Mouse (Mus musculus) lung, embryonic 16.5 days (tissue): ENCODE data around the gene Ccne1. TPM values are rescaled to one million over a fixed set of nuclear protein-coding genes. Genes with fewer than 3 reads are reported as not detected.

Experiments used
- ATAC-seq: fragments of 200-750 bp; cut with Nextera tagmentation; 2 replicates; pipeline ENCODE4 v1.8.0; 2017; ENCODE audit warnings: low read depth, mild to moderate bottlenecking, moderate library complexity
- H3K27ac ChIP-seq: fragments of 300-500 bp; sonication (generic); 2 replicates; pipeline ENCODE4 v1.5.1; 2014; ENCODE audit warnings: mild to moderate bottlenecking, control low read depth, low read length
- H3K27me3 ChIP-seq: fragments of 300-500 bp; sonication (generic); 2 replicates; pipeline ENCODE4 v1.6.1; 2014; ENCODE audit warnings: low read depth, low read length, mixed read lengths; ENCODE audit not compliant: control insufficient read depth, insufficient read depth
- H3K36me3 ChIP-seq: fragments of 300-500 bp; sonication (generic); 2 replicates; pipeline ENCODE4 v1.6.1; 2014; ENCODE audit warnings: low read length; ENCODE audit not compliant: control insufficient read depth, insufficient read depth
- H3K4me1 ChIP-seq: fragments of 300-500 bp; sonication (generic); replicated peaks from 2 replicates; pipeline ENCODE4 v1.6.1; 2014; ENCODE audit warnings: low read length, mixed read lengths; ENCODE audit not compliant: control insufficient read depth, insufficient read depth
- H3K4me2 ChIP-seq: fragments of 300-500 bp; sonication (generic); 2 replicates; pipeline ENCODE4 v1.6.1; 2014; ENCODE audit warnings: low read depth, low read length, control low read depth
- H3K4me3 ChIP-seq: fragments of 300-500 bp; sonication (generic); 2 replicates; pipeline ENCODE4 v1.5.1; 2014; ENCODE audit warnings: mild to moderate bottlenecking, low read length, control low read depth
- H3K9ac ChIP-seq: fragments of 300-500 bp; sonication (generic); 2 replicates; pipeline ENCODE4 v1.6.1; 2014; ENCODE audit warnings: low read length, control low read depth
- H3K9me3 ChIP-seq: fragments of 300-500 bp; sonication (generic); 2 replicates; pipeline ENCODE4 v1.6.1; 2016; ENCODE audit warnings: low read length; ENCODE audit not compliant: control insufficient read depth
- WGBS: fragments of 180-500 bp; shearing (Covaris S2); extraction: QIAGEN DNeasy Blood & Tissue Kit; methylation state at CpG from one replicate; pipeline ENCODE4 v1.1.7; 2014; 5-methylcytosine and 5-hydroxymethylcytosine counted together
- polyA plus RNA-seq: library from polyadenylated mRNA; unstranded; fragments of >200 nt; fragmentation: Nextera tagmentation; extraction: Ambion mirVana; gene quantifications from 2 replicates; pipeline ENCODE4 v1.2.1, GENCODE M21; 2015

Gene Ccne1
- polyA plus RNA-seq, 1 experiment from 2014 or later = 48.5 TPM

DNA sequence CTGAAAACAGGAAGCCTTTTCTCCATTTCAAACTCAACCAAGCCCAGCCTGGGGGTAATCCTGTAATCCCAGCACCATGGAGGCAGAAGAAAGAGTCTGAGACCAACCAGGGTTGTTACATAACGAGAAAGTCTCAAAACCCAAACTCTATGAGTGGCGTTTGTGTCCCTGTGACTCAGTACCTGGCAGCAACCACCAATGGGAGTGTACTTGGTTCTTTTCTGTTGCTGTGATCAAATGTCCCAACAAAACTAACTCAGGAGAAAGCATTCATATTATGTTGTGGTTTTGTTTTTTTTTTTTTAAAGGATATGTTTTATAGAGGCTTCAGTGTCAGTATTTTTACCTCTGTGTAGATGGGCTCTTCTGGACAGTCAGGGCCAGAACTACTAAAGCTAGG lies 36.7 kb downstream of the Ccne1 start:
- Histone ChIP-seq H3K4me1 (no peaks in the 10 kb centered on the region), H3K27ac (no peak overlapping the region), H3K27me3 (peaks cover 4% of the 10 kb centered on the region), H3K9me3 (no peaks in the 10 kb centered on the region), H3K36me3 (no peaks in the 10 kb centered on the region), H3K4me2 (no peak overlapping the region), H3K4me3 (no peak overlapping the region), H3K9ac (no peak overlapping the region)
- ATAC-seq = no peak
- WGBS = 36% methylated on average over 2 of the region's 2 CpGs

DNA sequence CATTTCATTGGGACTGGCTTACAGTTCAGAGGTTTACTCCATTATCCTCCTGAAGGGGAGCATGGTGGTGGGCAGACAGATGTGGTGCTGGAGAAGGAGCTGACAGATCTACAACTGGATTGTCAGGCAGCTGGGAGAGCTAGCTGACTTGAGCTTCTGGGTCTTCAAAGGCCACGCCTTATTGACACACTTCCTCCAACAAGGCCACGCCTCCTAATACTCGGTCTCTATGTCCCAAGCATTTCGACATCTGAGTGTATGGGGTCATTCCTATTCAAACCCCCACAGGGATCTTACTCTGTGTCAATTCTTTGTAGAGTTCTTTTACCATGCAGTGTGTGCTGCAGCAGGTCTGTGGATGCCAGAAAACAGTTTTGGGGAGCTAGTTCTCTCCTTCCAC lies 42.9 kb downstream of the Ccne1 start:
- WGBS = 28% methylated on average over 4 of the region's 4 CpGs
- no peaks in the 10 kb centered on the region for H3K36me3 ChIP-seq
- H3K27me3 ChIP-seq = no peaks in the 10 kb centered on the region
- no peak overlapping the region for H3K9ac ChIP-seq
- no peak overlapping the region for H3K4me3 ChIP-seq
- no peak overlapping the region for H3K4me2 ChIP-seq
- H3K27ac ChIP-seq = no peak overlapping the region
- peaks cover 4% of the 10 kb centered on the region; the same call in 1 of the 2 replicates for H3K4me1 ChIP-seq
- ATAC-seq = no peak
- H3K9me3 ChIP-seq = no peaks in the 10 kb centered on the region

DNA sequence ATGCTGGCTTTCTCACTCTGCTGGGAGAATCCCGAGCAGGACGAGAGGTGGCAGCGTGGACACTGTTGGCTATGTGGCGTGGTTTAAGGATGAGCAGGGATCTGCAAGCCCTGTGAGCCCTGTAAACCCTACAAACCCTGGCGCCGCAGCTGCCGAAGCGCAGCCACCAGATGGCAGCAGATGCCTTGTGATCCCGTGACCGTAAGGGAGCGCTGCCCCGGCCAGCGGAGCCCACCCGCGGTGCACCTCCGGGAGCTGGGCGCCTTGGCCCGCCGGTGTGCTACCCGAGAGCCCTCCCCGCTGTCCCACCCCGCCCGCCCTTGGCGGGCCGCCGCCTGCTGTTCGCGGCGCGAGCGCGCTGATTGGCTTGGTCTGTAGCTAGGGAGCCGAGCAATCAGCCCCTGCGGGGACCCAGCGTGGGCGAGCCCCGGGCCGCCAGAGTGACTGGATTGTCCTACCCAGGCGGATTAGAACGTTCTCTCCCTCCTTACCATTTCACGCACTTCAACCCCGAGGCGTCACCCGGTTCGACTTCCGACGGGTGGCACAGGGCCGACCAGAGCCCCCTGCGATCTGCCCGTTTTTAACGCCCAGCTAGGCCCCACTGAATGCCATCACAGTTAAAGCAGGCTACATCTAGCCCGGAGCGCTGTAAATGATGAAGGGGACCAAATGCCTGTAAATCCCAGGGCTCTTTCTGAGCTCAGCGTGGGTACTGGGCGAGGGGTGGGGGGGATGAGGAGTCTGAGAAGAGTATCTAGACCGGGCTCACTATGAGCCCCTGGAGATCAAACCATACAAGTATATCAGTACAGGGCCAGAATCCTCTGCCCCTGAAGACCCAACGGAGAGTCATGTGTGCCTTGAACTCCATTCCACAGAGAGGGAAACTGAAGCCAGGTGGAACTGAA lies 46.0 kb downstream of the Ccne1 start:
- H3K4me1 ChIP-seq = peaks cover 4% of the 10 kb centered on the region; the same call in 1 of the 2 replicates
- peak overlapping the region; percentile 85 for H3K4me2 ChIP-seq
- H3K27ac ChIP-seq = peak overlapping the region; percentile 63
- ATAC-seq = peak; percentile 96
- no peaks in the 10 kb centered on the region for H3K36me3 ChIP-seq
- H3K9ac ChIP-seq = peak overlapping the region; percentile 80
- no peaks in the 10 kb centered on the region for H3K9me3 ChIP-seq
- no peaks in the 10 kb centered on the region for H3K27me3 ChIP-seq
- 1% methylated on average over 53 of the region's 57 CpGs for WGBS
- H3K4me3 ChIP-seq = peak overlapping the region; percentile 57

DNA sequence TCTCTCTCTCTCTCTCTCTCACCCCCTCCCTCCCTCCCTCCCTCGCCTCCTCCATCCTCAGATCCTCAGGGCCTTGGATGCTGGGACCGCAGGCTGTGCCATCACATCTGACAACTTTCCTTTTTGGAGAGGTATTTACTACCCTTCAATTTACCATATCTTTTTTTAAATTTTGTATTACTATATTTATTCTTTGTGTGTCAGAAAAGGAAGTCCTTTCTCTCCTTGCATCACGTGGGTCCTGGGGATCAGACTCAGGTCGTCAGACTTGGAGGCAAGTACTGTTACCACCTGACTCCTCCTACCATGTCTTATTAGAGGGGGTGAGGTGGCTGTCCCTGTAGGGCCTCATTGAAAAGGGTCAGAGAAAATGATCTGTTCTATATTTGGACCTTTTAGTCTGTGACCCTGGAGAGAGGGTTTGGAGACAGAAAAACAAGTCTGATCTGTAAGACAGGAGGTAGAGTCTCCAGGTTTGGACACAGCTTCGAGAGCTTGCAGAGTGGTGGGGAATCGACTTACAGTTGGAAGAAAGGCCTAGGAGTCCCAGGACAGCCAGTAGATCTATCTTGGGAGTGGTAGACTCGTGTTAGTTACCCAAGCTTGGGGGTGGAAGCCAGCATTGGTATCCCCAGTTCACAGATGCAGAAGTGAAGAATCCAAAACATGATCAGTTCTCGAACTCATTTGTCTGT lies 47.6 kb downstream of the Ccne1 start:
- WGBS = 63% methylated on average over 8 of the region's 8 CpGs
- H3K9ac ChIP-seq = no peak overlapping the region
- H3K9me3 ChIP-seq = no peaks in the 10 kb centered on the region
- peaks cover 4% of the 10 kb centered on the region; the same call in 1 of the 2 replicates for H3K4me1 ChIP-seq
- H3K4me2 ChIP-seq = no peak overlapping the region
- no peaks in the 10 kb centered on the region for H3K27me3 ChIP-seq
- H3K36me3 ChIP-seq = no peaks in the 10 kb centered on the region
- no peak overlapping the region for H3K4me3 ChIP-seq
- no peak for ATAC-seq
- no peak overlapping the region for H3K27ac ChIP-seq

DNA sequence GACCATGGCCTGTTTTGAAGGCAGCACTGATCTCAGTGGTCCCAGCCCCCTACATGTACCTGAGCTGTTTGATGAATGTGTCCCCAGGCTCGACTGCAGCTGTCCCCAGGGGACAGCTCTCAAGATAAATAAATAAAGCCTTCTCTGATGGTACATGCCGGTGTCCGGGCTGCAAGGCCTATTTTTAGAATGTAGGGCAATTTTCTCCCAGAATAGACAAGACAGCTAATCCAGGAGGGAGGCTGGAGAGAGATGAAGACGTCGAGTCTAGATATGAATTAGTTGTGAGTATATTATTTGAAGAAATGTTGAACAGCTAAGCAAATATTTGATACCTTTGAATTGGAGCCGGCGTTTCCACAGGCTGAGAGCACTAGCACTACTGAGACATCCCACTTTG lies 48.2 kb downstream of the Ccne1 start:
- H3K4me1 ChIP-seq = peaks cover 4% of the 10 kb centered on the region; the same call in 1 of the 2 replicates
- no peaks in the 10 kb centered on the region for H3K9me3 ChIP-seq
- H3K9ac ChIP-seq = no peak overlapping the region
- no peak for ATAC-seq
- no peak overlapping the region for H3K4me2 ChIP-seq
- 14% methylated on average over 7 of the region's 7 CpGs for WGBS
- no peaks in the 10 kb centered on the region for H3K27me3 ChIP-seq
- H3K36me3 ChIP-seq = no peaks in the 10 kb centered on the region
- no peak overlapping the region for H3K27ac ChIP-seq
- H3K4me3 ChIP-seq = no peak overlapping the region

DNA sequence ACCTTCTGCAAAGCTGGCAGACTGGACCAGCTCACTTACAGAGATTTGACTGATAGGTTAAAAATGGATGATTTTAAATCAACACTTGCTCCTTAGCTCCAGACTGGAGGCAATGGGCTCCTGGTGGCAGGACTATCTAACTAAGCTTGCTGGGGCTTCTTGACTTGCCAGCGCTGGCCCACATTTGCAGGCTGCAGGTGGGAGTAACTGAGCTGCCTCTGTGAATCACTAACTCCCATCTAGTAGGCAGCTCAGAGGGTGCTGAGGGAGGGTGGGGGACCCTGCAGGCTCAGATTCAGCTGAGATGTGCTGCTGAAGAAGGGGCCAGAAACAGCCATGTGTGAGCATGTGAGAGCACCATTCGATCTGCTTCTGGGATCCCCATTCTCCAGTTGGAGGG lies 51.3 kb downstream of the Ccne1 start:
- Histone ChIP-seq H3K9ac (no peak overlapping the region), H3K27me3 (no peaks in the 10 kb centered on the region), H3K9me3 (no peaks in the 10 kb centered on the region), H3K36me3 (no peaks in the 10 kb centered on the region), H3K27ac (no peak overlapping the region), H3K4me1 (no peaks in the 10 kb centered on the region; the same call in 1 of the 2 replicates), H3K4me3 (no peak overlapping the region), H3K4me2 (no peak overlapping the region)
- WGBS = 76% methylated on average over 2 of the region's 2 CpGs
- no peak for ATAC-seq

DNA sequence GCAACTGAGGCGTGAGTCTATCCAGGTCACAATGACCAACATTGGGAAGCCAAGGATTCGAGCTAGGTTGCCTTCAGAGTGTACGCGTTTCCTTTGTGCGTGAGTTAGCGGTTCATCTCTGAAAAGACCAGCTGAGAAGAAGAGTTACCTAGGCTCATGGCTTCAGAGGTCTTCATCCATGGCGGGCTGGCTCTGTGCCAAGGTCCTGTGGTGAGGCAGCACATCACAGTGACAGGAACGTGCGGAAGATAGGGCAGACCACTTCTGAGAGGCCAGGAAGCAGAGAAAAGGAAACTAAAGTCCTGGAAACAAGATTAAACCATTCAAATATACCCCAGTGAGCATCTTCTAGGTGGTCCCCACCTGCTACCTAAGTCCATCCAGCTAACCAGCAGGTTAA lies 53.1 kb downstream of the Ccne1 start:
- H3K36me3 ChIP-seq = no peaks in the 10 kb centered on the region
- H3K9ac ChIP-seq = no peak overlapping the region
- ATAC-seq = no peak
- 73% methylated on average over 9 of the region's 9 CpGs for WGBS
- H3K4me1 ChIP-seq = no peaks in the 10 kb centered on the region; the same call in 1 of the 2 replicates
- H3K27ac ChIP-seq = no peak overlapping the region
- H3K27me3 ChIP-seq = no peaks in the 10 kb centered on the region
- no peaks in the 10 kb centered on the region for H3K9me3 ChIP-seq
- H3K4me3 ChIP-seq = no peak overlapping the region
- no peak overlapping the region for H3K4me2 ChIP-seq

Other genes with a start within 250 kb of the Ccne1 start
- 41.1 and 46.1 TPM in 2 replicates for gene Uri1, start 84.0 kb downstream of the Ccne1 start, polyA plus RNA-seq
- 18.7 and 18.9 TPM in 2 replicates for gene 1600014C10Rik, start 75.7 kb upstream of the Ccne1 start, polyA plus RNA-seq
- gene Plekhf1, start 120.5 kb upstream of the Ccne1 start, polyA plus RNA-seq = 5.6 and 6.6 TPM in 2 replicates
- 55.4 and 59.7 TPM in 2 replicates for gene Pop4, start 163.9 kb upstream of the Ccne1 start, polyA plus RNA-seq